Mouse (Mus musculus) liver, embryonic 16.5 days (tissue): Measurements from ENCODE around the gene Rims1. TPM values are rescaled to one million over a fixed set of nuclear protein-coding genes. Genes with fewer than 3 reads are reported as not detected.

Source experiments
- ATAC-seq: fragments of 200-750 bp; cut with Nextera tagmentation; 2 replicates; pipeline ENCODE4 v1.8.0; 2017; ENCODE audit warnings: low read depth, mild to moderate bottlenecking, moderate number of reproducible peaks, moderate library complexity
- H3K27ac ChIP-seq: fragments of 300-500 bp; sonication (generic); 2 replicates; pipeline ENCODE4 v1.5.1; 2014; ENCODE audit warnings: mild to moderate bottlenecking, low read length
- H3K27me3 ChIP-seq: fragments of 300-500 bp; sonication (generic); 2 replicates; pipeline ENCODE4 v1.6.1; 2014; ENCODE audit warnings: low read depth, low read length, mixed read lengths; ENCODE audit not compliant: control insufficient read depth, insufficient read depth
- H3K36me3 ChIP-seq: fragments of 300-500 bp; sonication (generic); 2 replicates; pipeline ENCODE4 v1.6.1; 2014; ENCODE audit warnings: mild to moderate bottlenecking; ENCODE audit not compliant: control insufficient read depth, insufficient read depth
- H3K4me1 ChIP-seq: fragments of 300-500 bp; sonication (generic); 2 replicates; pipeline ENCODE4 v1.6.1; 2014; ENCODE audit warnings: low read depth, low read length, mixed read lengths; ENCODE audit not compliant: control insufficient read depth
- H3K4me2 ChIP-seq: fragments of 300-500 bp; sonication (generic); 2 replicates; pipeline ENCODE4 v1.6.1; 2014; ENCODE audit warnings: low read depth, low read length, mixed read lengths
- H3K4me3 ChIP-seq: fragments of 300-500 bp; sonication (generic); 2 replicates; pipeline ENCODE4 v1.5.1; 2014; ENCODE audit warnings: low read depth, mild to moderate bottlenecking, low read length
- H3K9ac ChIP-seq: fragments of 300-500 bp; sonication (generic); 2 replicates; pipeline ENCODE4 v1.6.1; 2014; ENCODE audit warnings: low read depth, low read length
- H3K9me3 ChIP-seq: fragments of 300-500 bp; sonication (generic); replicated peaks from 2 replicates; pipeline ENCODE4 v1.6.1; 2016; ENCODE audit warnings: low read length; ENCODE audit not compliant: control insufficient read depth
- WGBS: fragments of 180-500 bp; shearing (Covaris S2); extraction: QIAGEN DNeasy Blood & Tissue Kit; methylation state at CpG from one replicate; pipeline ENCODE4 v1.1.7; 2014; ENCODE audit not compliant: insufficient replicate concordance; 5-methylcytosine and 5-hydroxymethylcytosine counted together
- polyA plus RNA-seq: library from polyadenylated mRNA; unstranded; fragments of >200 nt; fragmentation: Nextera tagmentation; extraction: Ambion mirVana; gene quantifications from 2 replicates; pipeline ENCODE4 v1.2.1, GENCODE M21; 2015

Gene Rims1
- polyA plus RNA-seq, 1 experiment from 2014 or later: 0.08 TPM

DNA sequence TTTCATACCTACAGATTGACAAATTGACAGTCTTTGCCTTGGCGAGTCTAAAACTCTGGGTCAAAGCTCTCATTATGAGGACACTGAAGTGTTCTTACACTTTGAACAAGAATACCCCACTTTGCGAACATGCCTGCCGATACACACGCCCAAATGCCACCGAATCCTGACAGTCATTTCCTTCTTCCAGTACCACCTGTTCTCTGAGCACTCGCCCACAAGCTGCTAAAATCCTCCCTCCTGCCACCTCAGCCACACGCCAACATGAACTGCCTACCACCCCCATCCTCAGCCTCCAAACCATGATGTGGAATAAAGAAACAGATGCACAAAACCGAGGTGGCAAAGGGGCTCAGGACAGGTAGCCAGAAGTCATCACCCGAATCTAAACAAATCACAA, 150.9 kb downstream of the Rims1 start:
- H3K4me1 ChIP-seq: no peaks in the 10 kb centered on the region
- H3K9me3 ChIP-seq: no peaks in the 10 kb centered on the region
- no peak overlapping the region for H3K27ac ChIP-seq
- WGBS: 68% methylated on average over 9 of the region's 9 CpGs
- H3K36me3 ChIP-seq: no peaks in the 10 kb centered on the region
- no peak overlapping the region for H3K4me3 ChIP-seq
- no peak overlapping the region for H3K9ac ChIP-seq
- no peak overlapping the region for H3K4me2 ChIP-seq
- H3K27me3 ChIP-seq: no peaks in the 10 kb centered on the region
- no peak for ATAC-seq

DNA sequence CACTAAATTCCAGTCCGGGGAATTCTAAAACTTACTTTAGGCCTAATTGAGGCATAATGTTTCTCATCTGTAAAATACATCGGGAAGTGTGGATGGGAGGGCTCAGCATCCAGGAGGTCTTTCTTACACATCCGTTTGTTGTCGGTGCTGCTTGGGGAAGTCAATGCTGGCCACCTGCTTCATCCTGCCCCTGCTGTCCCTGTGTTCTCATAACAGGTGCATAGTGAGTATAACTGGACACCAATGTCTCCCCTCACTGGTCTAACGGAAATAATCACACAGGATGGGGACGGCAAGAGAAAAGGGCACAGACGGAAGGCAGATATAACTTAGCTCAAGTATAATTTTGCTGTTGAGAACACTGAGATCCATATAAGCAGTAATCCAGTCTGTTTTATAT, 155.2 kb downstream of the Rims1 start:
- 67% methylated on average over 7 of the region's 7 CpGs for whole genome bisulfite sequencing
- Histone ChIP-seq H3K27ac (no peak overlapping the region), H3K36me3 (no peaks in the 10 kb centered on the region), H3K9me3 (no peaks in the 10 kb centered on the region), H3K4me3 (no peak overlapping the region), H3K4me1 (no peaks in the 10 kb centered on the region), H3K27me3 (no peaks in the 10 kb centered on the region), H3K4me2 (no peak overlapping the region), H3K9ac (no peak overlapping the region)
- ATAC-seq: no peak

DNA sequence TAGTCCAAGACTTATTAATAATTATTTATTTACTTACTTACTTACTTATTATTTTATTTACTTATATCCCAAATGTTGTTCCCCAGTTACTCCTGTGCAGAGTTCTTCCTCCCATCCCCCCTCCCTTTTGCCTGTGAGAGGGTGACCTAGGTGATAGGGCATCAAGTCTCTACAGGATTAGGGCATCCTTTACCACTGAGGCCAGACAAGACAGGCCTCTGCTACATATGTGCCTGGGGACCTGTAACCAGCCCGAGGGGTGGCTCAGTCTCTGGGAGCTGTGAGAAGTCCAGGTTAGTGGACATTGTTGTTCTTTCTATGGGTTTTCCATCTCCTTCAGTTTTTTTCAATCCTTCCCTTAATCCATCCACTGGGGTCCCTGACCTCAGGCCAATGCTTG, 156.4 kb downstream of the Rims1 start:
- no peak overlapping the region for H3K4me2 ChIP-seq
- H3K36me3 ChIP-seq: no peaks in the 10 kb centered on the region
- H3K4me1 ChIP-seq: no peaks in the 10 kb centered on the region
- WGBS: 39% methylated on average over 1 of the region's 1 CpGs
- H3K9me3 ChIP-seq: no peaks in the 10 kb centered on the region
- no peaks in the 10 kb centered on the region for H3K27me3 ChIP-seq
- ATAC-seq: no peak
- H3K27ac ChIP-seq: no peak overlapping the region
- H3K9ac ChIP-seq: no peak overlapping the region
- H3K4me3 ChIP-seq: no peak overlapping the region

DNA sequence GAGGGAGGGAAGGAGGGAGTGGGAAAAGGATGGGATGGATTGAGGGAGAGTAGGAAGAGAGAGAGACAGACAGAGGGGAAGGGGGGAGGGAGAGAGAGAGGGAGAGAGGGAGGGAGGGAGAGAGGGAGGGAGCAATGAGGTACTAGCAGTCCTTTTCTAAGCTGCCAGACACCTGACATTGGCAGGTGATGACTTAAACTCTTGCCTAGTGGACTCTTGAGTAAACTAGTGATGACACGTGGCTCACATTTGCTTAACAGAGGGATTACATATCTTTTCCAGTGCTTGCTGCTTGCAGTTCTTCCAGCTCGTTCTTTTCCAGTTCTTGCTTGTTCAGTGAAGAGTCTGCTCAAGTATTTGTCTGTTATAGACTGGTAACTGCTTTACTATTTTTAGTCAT, 160.5 kb downstream of the Rims1 start:
- 19% methylated on average over 2 of the region's 2 CpGs for whole genome bisulfite sequencing
- Histone ChIP-seq H3K4me1 (no peaks in the 10 kb centered on the region), H3K27me3 (no peaks in the 10 kb centered on the region), H3K9ac (no peak overlapping the region), H3K36me3 (no peaks in the 10 kb centered on the region), H3K27ac (no peak overlapping the region), H3K9me3 (no peaks in the 10 kb centered on the region), H3K4me3 (no peak overlapping the region), H3K4me2 (no peak overlapping the region)
- ATAC-seq: no peak

DNA sequence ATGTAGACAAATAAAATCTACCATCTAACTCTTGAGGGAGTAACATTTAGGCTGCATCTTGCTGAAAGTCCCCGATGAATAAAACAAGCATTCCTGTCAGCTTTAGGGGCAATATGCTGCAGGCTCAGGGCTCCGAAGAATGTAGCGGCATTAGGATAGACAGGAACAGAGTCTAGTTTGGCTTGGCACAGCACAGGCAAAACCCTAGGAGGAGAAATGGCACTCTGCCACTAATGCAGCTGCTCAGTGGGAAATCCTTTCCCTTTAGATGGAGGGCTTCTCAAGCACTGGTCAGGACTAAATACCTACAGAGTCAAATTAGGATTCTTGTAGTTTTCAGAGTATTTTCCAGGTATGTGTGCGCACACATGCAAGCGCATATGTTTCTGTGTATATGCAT, 165.2 kb downstream of the Rims1 start:
- Histone ChIP-seq H3K4me1 (no peaks in the 10 kb centered on the region), H3K4me3 (no peak overlapping the region), H3K9me3 (no peaks in the 10 kb centered on the region), H3K27me3 (no peaks in the 10 kb centered on the region), H3K36me3 (no peaks in the 10 kb centered on the region), H3K4me2 (no peak overlapping the region), H3K9ac (no peak overlapping the region), H3K27ac (no peak overlapping the region)
- no peak for ATAC-seq
- WGBS: 73% methylated on average over 5 of the region's 5 CpGs

DNA sequence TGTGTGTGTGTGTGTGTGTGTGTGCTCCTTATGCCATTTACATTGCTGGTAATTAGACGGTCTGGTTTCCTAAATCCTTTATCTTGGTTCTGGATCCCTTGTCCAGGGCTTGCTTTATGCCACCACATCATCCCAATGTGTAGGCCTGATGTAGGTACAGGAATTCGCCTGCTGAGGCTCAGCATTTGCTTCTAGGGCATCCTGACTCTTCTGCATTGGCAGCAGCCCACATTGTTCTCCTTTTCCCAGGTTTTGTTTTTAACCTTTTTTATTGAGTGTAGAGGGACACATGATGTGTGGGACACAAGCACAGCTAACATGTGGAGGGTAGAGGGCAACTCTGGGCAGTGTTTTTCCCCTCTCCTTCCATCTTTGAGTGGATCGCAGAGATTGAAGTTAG, 166.1 kb downstream of the Rims1 start:
- Histone ChIP-seq H3K9ac (no peak overlapping the region), H3K27me3 (no peaks in the 10 kb centered on the region), H3K4me3 (no peak overlapping the region), H3K9me3 (no peaks in the 10 kb centered on the region), H3K4me2 (no peak overlapping the region), H3K27ac (no peak overlapping the region), H3K4me1 (no peaks in the 10 kb centered on the region), H3K36me3 (no peaks in the 10 kb centered on the region)
- WGBS: 42% methylated on average over 3 of the region's 3 CpGs
- ATAC-seq: no peak

DNA sequence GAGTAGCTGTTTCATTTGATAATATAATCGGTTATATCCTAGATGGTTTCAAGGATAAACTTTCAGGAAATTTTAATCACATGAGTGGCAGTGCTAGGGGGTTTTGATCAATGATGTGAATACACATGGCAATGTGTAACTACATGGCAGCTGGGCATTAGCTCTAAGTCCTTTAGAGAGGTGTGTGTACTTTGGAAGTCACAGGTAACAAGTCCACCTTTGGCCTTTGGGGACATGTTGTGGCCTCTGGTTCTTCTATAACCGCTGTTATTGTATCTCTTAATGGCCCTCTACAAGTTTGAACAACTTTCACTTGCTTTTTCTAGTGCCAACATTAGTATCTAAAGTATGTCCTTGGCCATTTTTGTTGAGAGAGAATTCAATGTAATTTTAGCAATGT, 171.9 kb downstream of the Rims1 start:
- Histone ChIP-seq H3K9me3 (no peaks in the 10 kb centered on the region), H3K4me3 (no peak overlapping the region), H3K4me2 (no peak overlapping the region), H3K27ac (no peak overlapping the region), H3K4me1 (no peaks in the 10 kb centered on the region), H3K9ac (no peak overlapping the region), H3K36me3 (no peaks in the 10 kb centered on the region), H3K27me3 (no peaks in the 10 kb centered on the region)
- WGBS: 53% methylated on average over 2 of the region's 2 CpGs
- no peak for ATAC-seq

DNA sequence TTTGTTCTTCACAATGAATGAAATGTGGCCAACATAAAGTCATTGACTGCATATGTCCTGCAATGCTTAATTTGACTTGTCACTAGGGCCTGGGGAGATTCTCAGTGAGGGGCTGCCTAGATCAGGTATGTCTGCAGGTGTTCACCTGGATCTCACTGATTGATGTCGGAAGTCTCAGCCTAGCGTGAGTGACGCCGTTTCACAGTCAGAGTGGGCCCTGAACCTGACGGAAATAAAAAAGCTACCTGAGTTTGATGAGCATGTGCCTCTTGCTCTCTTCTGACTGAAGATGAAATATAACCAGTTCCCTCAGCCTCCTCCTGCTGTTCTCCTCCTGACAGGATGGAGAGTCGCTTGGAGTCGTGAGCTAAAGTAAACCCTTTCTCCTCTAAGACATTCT, 173.2 kb downstream of the Rims1 start:
- Histone ChIP-seq H3K9me3 (no peaks in the 10 kb centered on the region), H3K4me2 (no peak overlapping the region), H3K4me1 (no peaks in the 10 kb centered on the region), H3K4me3 (no peak overlapping the region), H3K27me3 (no peaks in the 10 kb centered on the region), H3K36me3 (no peaks in the 10 kb centered on the region), H3K9ac (no peak overlapping the region), H3K27ac (no peak overlapping the region)
- 64% methylated on average over 7 of the region's 7 CpGs for WGBS
- no peak for ATAC-seq

DNA sequence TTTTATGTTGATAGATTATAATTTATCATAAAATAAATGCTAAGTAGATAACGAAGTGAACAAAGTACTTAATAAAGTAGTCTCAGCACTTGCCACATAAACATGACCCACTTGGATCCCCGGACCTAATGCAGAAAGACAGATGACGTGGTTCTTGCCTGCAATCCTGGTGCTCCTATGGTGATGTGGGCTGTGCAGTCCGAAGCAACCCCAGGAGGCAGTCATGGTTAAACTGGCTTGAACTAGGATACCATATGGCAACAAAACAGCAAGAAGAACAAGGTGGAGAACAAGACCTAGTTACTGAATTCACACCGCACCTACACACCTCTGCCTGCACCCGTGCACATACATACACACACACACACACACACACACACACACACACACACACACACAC, 173.8 kb downstream of the Rims1 start:
- 62% methylated on average over 6 of the region's 6 CpGs for WGBS
- no peaks in the 10 kb centered on the region for H3K27me3 ChIP-seq
- no peak overlapping the region for H3K9ac ChIP-seq
- H3K36me3 ChIP-seq: no peaks in the 10 kb centered on the region
- H3K27ac ChIP-seq: no peak overlapping the region
- ATAC-seq: no peak
- H3K9me3 ChIP-seq: no peaks in the 10 kb centered on the region
- no peak overlapping the region for H3K4me3 ChIP-seq
- H3K4me2 ChIP-seq: no peak overlapping the region
- H3K4me1 ChIP-seq: no peaks in the 10 kb centered on the region

DNA sequence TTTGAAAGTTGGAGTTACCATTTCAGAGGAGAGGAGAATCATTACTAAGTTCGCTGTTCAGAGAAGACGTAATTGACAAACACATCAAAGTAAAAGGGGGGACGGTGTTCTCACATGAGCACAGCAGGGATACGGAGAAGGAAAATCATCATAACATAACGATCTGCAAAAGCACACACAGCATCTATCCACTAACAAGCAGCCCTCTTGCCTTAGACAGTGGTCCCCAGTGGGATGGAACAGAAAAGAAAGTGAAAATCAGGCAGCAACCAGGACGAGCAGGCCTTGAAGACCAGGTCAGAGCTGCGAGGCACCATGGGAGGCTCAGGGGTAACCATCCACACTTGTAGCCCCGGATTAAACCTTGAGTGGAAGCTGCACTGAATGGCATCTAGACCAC, 176.8 kb downstream of the Rims1 start:
- Histone ChIP-seq H3K27ac (no peak overlapping the region), H3K36me3 (no peaks in the 10 kb centered on the region), H3K27me3 (no peaks in the 10 kb centered on the region), H3K9ac (no peak overlapping the region), H3K9me3 (no peaks in the 10 kb centered on the region), H3K4me1 (no peaks in the 10 kb centered on the region), H3K4me2 (no peak overlapping the region), H3K4me3 (no peak overlapping the region)
- ATAC-seq: no peak
- 64% methylated on average over 8 of the region's 8 CpGs for WGBS
